Mouse (Mus musculus): Measurements from ENCODE around the gene Olfr1080.
"Not testable (repeated sequence)": the region's sequence is repeated elsewhere in the genome, so short reads cannot be mapped to it uniquely, and the experiment has no call there.

Olfr1080 gene

DNA sequence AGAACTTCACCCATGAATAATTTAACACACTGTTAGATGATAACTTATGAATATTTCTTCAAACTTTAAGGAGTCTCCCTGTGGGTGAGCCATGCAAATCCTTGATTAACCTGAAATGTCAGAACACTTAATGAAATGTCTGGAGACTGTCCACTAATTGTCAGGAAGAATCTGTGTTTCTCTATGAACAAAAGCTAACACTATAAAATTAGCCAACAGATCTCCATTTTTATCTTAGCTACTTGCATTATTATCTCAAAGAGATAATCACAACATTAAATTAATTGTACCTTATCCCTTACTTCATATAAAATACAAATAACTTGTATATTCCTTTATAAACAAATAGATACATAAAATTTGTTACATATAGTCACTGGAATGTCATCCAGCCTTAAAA lies at the start of gene Olfr1080:
Olfr1080 (minus strand) TSS at position 101 of the 400 bp plus-strand sequence.
- not testable (repeated sequence) for DNase-seq

GRCm38 (mm10) chr2:86598866-86599265 lies 40.8 kb upstream of the Olfr1080 start, which contains the start of gene Olfr1082:
Olfr1082 (minus strand) TSS chr2:86598966.
- DNase-seq = not testable (repeated sequence)

- no peak for DNase-seq
Observed at GRCm38 (mm10) chr2:86542380-86542779, 15.7 kb downstream of the Olfr1080 start, which contains the start of gene Olfr1079. Olfr1079 (minus strand) TSS chr2:86542480.

- DNase-seq = no peak
Observed at GRCm38 (mm10) chr2:86530991-86531390, 27.0 kb downstream of the Olfr1080 start.

- DNase-seq = no peak
Observed at GRCm38 (mm10) chr2:86508161-86508560, 49.9 kb downstream of the Olfr1080 start, which contains the start of gene Olfr1076. Olfr1076 (plus strand) TSS chr2:86508461.

All from cerebellum, adult 11-12 months (tissue).